Mouse (Mus musculus) cerebellum, adult 9-11 months (tissue): Measurements from ENCODE around the gene Zdhhc14.

Experiments used
- DNase-seq: peaks from one replicate; pipeline ENCODE4 v3.0.0; 2022

Zdhhc14 gene

GRCm38 (mm10) chr17:5491801-5492745 is at the start of gene Zdhhc14:
Zdhhc14 (plus strand) TSS chr17:5492557.
- peak; percentile 96 for DNase-seq

GRCm38 (mm10) chr17:5443260-5443659 is 49.1 kb upstream of the Zdhhc14 start:
- DNase-seq, result no peak

- no peak for DNase-seq
These were observed 48.6 kb upstream of the Zdhhc14 start for GRCm38 (mm10) chr17:5443751-5444150.

GRCm38 (mm10) chr17:5453657-5454056 is 38.7 kb upstream of the Zdhhc14 start:
- DNase-seq, result no peak

GRCm38 (mm10) chr17:5463912-5464311 is 28.4 kb upstream of the Zdhhc14 start:
- no peak for DNase-seq

- DNase-seq, result no peak
These were observed 25.6 kb upstream of the Zdhhc14 start for GRCm38 (mm10) chr17:5466736-5467135.

GRCm38 (mm10) chr17:5467177-5467576 is 25.2 kb upstream of the Zdhhc14 start:
- no peak for DNase-seq

- no peak for DNase-seq
These were observed 20.1 kb upstream of the Zdhhc14 start for GRCm38 (mm10) chr17:5472268-5472667.

GRCm38 (mm10) chr17:5475960-5476725 is 16.2 kb upstream of the Zdhhc14 start:
- DNase-seq, result no peak

- DNase-seq, result no peak
These were observed 8.9 kb upstream of the Zdhhc14 start for GRCm38 (mm10) chr17:5483456-5483855.

- no peak for DNase-seq
These were observed 7.7 kb upstream of the Zdhhc14 start for GRCm38 (mm10) chr17:5484663-5485062.

GRCm38 (mm10) chr17:5488156-5488555 is 4.2 kb upstream of the Zdhhc14 start:
- no peak for DNase-seq

- no peak for DNase-seq
These were observed 2.0 kb upstream of the Zdhhc14 start for GRCm38 (mm10) chr17:5490351-5490750.

- DNase-seq, result peak; percentile 96
These were observed 1.1 kb upstream of the Zdhhc14 start for GRCm38 (mm10) chr17:5491031-5491800.

GRCm38 (mm10) chr17:5492746-5493160 is 396 bp downstream of the Zdhhc14 start:
- no peak for DNase-seq

- DNase-seq, result peak; percentile 63
These were observed 909 bp downstream of the Zdhhc14 start for GRCm38 (mm10) chr17:5493161-5493771.

GRCm38 (mm10) chr17:5493809-5494208 is 1.5 kb downstream of the Zdhhc14 start:
- DNase-seq, result peak; percentile 56

GRCm38 (mm10) chr17:5494832-5495231 is 2.5 kb downstream of the Zdhhc14 start:
- peak; percentile 51 for DNase-seq

- peak; percentile 83 for DNase-seq
These were observed 5.3 kb downstream of the Zdhhc14 start for GRCm38 (mm10) chr17:5497695-5498094.

- no peak for DNase-seq
These were observed 6.6 kb downstream of the Zdhhc14 start for GRCm38 (mm10) chr17:5498996-5499395.

GRCm38 (mm10) chr17:5503981-5504760 is 11.8 kb downstream of the Zdhhc14 start:
- DNase-seq, result no peak

- DNase-seq, result no peak
These were observed 12.6 kb downstream of the Zdhhc14 start for GRCm38 (mm10) chr17:5504969-5505368.
